Mouse (Mus musculus) midbrain, postnatal 0 days (tissue): ENCODE data around the gene Ptrh2. TPM values are rescaled to one million over a fixed set of nuclear protein-coding genes. Genes with fewer than 3 reads are reported as not detected.

Experiments used
- ATAC-seq: fragments of 200-750 bp; cut with Nextera tagmentation; 2 replicates; pipeline ENCODE4 v1.8.0; 2017; ENCODE audit warnings: moderate number of reproducible peaks, mild to moderate bottlenecking, moderate TSS enrichment, moderate library complexity; ENCODE audit not compliant: low FRiP score
- DNase-seq: peaks from one replicate; pipeline ENCODE4 v3.0.0-alpha.2; 2015; ENCODE audit warnings: low spot score
- H3K27ac ChIP-seq: fragments of 300-500 bp; sonication (generic); 2 replicates; pipeline ENCODE4 v1.5.1; 2014; ENCODE audit warnings: low read depth, mild to moderate bottlenecking, low read length, mixed read lengths
- H3K27me3 ChIP-seq: fragments of 300-500 bp; sonication (generic); 2 replicates; pipeline ENCODE4 v1.6.1; 2014; ENCODE audit warnings: low read length, control low read depth, mixed read lengths; ENCODE audit not compliant: insufficient read depth
- H3K36me3 ChIP-seq: fragments of 300-500 bp; sonication (generic); 2 replicates; pipeline ENCODE4 v1.6.1; 2014; ENCODE audit warnings: low read length, control low read depth, mixed read lengths; ENCODE audit not compliant: insufficient read depth
- H3K4me1 ChIP-seq: fragments of 300-500 bp; sonication (generic); 2 replicates; pipeline ENCODE4 v1.6.1; 2014; ENCODE audit warnings: mild to moderate bottlenecking, control low read depth, antibody characterized with exemption, low read length, mixed read lengths; ENCODE audit not compliant: insufficient read depth
- H3K4me2 ChIP-seq: fragments of 300-500 bp; sonication (generic); 2 replicates; pipeline ENCODE4 v1.6.1; 2014; ENCODE audit warnings: low read depth, mild to moderate bottlenecking, low read length, mixed read lengths; ENCODE audit not compliant: poor library complexity, severe bottlenecking
- H3K4me3 ChIP-seq: fragments of 300-500 bp; sonication (generic); 2 replicates; pipeline ENCODE4 v1.5.1; 2014; ENCODE audit warnings: low read depth, mild to moderate bottlenecking, low read length, moderate library complexity
- H3K9ac ChIP-seq: fragments of 300-500 bp; sonication (generic); replicated peaks from 2 replicates; pipeline ENCODE4 v1.6.1; 2014; ENCODE audit warnings: mild to moderate bottlenecking, low read length, moderate library complexity, mixed read lengths; ENCODE audit not compliant: poor library complexity, severe bottlenecking
- H3K9me3 ChIP-seq: fragments of 300-500 bp; sonication (generic); 2 replicates; pipeline ENCODE4 v1.6.1; 2016; ENCODE audit warnings: low read length, control low read depth
- CTCF ChIP-seq: IDR thresholded peaks from 2 replicates; pipeline ENCODE4 v1.5.1; 2016; ENCODE audit warnings: antibody characterized with exemption, mild to moderate bottlenecking
- WGBS: fragments of 180-500 bp; shearing (Covaris S2); extraction: QIAGEN DNeasy Blood & Tissue Kit; methylation state at CpG from one replicate; pipeline ENCODE4 v1.1.7; 2014; 5-methylcytosine and 5-hydroxymethylcytosine counted together
- polyA plus RNA-seq: library from polyadenylated mRNA; unstranded; fragments of >200 nt; fragmentation: Nextera tagmentation; extraction: Ambion mirVana; gene quantifications from 2 replicates; pipeline ENCODE4 v1.2.1, GENCODE M21; 2015
- total RNA-seq: library from RNA; depleted of rRNA; stranded (reverse); fragments of >200 nt; gene quantifications from 2 replicates; pipeline ENCODE4 v1.2.3, GENCODE M21; 2014

Gene Ptrh2
- total and polyA plus RNA-seq, 2 experiments from 2014 or later, result 14.8 to 22.5 TPM

GRCm38 (mm10) chr11:86646885-86647459 lies 36.8 kb upstream of the Ptrh2 start:
- DNase-seq, result no peak
- no peak for ATAC-seq
- no peak overlapping the region for H3K4me2 ChIP-seq
- H3K27ac ChIP-seq, result no peak overlapping the region
- H3K4me1 ChIP-seq, result no peaks in the 10 kb centered on the region
- no peak for TF ChIP-seq CTCF
- H3K36me3 ChIP-seq, result peaks cover 11% of the 10 kb centered on the region; the same call in 1 of the 2 replicates
- H3K9me3 ChIP-seq, result no peaks in the 10 kb centered on the region
- 93% methylated on average over 3 of the region's 3 CpGs for WGBS
- H3K9ac ChIP-seq, result no peak overlapping the region
- H3K27me3 ChIP-seq, result no peaks in the 10 kb centered on the region
- H3K4me3 ChIP-seq, result no peak overlapping the region

GRCm38 (mm10) chr11:86647706-86648447 lies 35.9 kb upstream of the Ptrh2 start:
- H3K4me3 ChIP-seq, result no peak overlapping the region
- H3K9me3 ChIP-seq, result no peaks in the 10 kb centered on the region
- 83% methylated on average over 15 of the region's 15 CpGs for WGBS

GRCm38 (mm10) chr11:86649542-86649941 lies 34.2 kb upstream of the Ptrh2 start:
- H3K27me3 ChIP-seq, result no peaks in the 10 kb centered on the region
- TF ChIP-seq CTCF, result no peak
- no peak overlapping the region for H3K9ac ChIP-seq
- no peak overlapping the region for H3K4me2 ChIP-seq
- no peaks in the 10 kb centered on the region for H3K9me3 ChIP-seq
- H3K27ac ChIP-seq, result no peak overlapping the region
- H3K4me1 ChIP-seq, result no peaks in the 10 kb centered on the region
- no peaks in the 10 kb centered on the region for H3K36me3 ChIP-seq
- DNase-seq, result no peak
- 89% methylated on average over 1 of the region's 1 CpGs for WGBS
- no peak for ATAC-seq
- no peak overlapping the region for H3K4me3 ChIP-seq

More at GRCm38 (mm10) chr11:86647706-86648447, 35.9 kb upstream of the Ptrh2 start:
- no peaks in the 10 kb centered on the region for H3K4me1 ChIP-seq
- TF ChIP-seq CTCF, result no peak
- peaks cover 5% of the 10 kb centered on the region; the same call in 1 of the 2 replicates for H3K36me3 ChIP-seq
- no peak overlapping the region for H3K27ac ChIP-seq
- ATAC-seq (no peak), DNase-seq (no peak)
- H3K27me3 ChIP-seq, result no peaks in the 10 kb centered on the region
- no peak overlapping the region for H3K9ac ChIP-seq
- no peak overlapping the region for H3K4me2 ChIP-seq

GRCm38 (mm10) chr11:86650676-86651075 lies 33.1 kb upstream of the Ptrh2 start:
- no peak overlapping the region for H3K9ac ChIP-seq
- no peaks in the 10 kb centered on the region for H3K4me1 ChIP-seq
- H3K27me3 ChIP-seq, result no peaks in the 10 kb centered on the region
- TF ChIP-seq CTCF, result no peak
- no peak overlapping the region for H3K4me2 ChIP-seq
- no peak overlapping the region for H3K27ac ChIP-seq
- DNase-seq, result no peak
- no peak for ATAC-seq
- 53% methylated on average over 6 of the region's 6 CpGs for WGBS
- no peaks in the 10 kb centered on the region for H3K36me3 ChIP-seq
- no peaks in the 10 kb centered on the region for H3K9me3 ChIP-seq
- H3K4me3 ChIP-seq, result no peak overlapping the region

- no peaks in the 10 kb centered on the region for H3K36me3 ChIP-seq
- WGBS, result 93% methylated on average over 4 of the region's 4 CpGs
- H3K27ac ChIP-seq, result no peak overlapping the region
- H3K9me3 ChIP-seq, result no peaks in the 10 kb centered on the region
- no peaks in the 10 kb centered on the region for H3K27me3 ChIP-seq
- no peaks in the 10 kb centered on the region for H3K4me1 ChIP-seq
- no peak for TF ChIP-seq CTCF
- ATAC-seq (no peak), DNase-seq (no peak)
- H3K4me2 ChIP-seq, result no peak overlapping the region
- H3K9ac ChIP-seq, result no peak overlapping the region
- no peak overlapping the region for H3K4me3 ChIP-seq
Observed at GRCm38 (mm10) chr11:86652578-86652979, 31.2 kb upstream of the Ptrh2 start.

- Histone ChIP-seq H3K27me3 (no peaks in the 10 kb centered on the region), H3K4me2 (no peak overlapping the region), H3K27ac (no peak overlapping the region), H3K36me3 (no peaks in the 10 kb centered on the region), H3K4me3 (no peak overlapping the region), H3K4me1 (no peaks in the 10 kb centered on the region), H3K9me3 (no peaks in the 10 kb centered on the region), H3K9ac (no peak overlapping the region)
- DNase-seq (peak; percentile 78), ATAC-seq (no peak)
- 47% methylated on average over 3 of the region's 3 CpGs for WGBS
- TF ChIP-seq CTCF, result peak; percentile 81
Observed at GRCm38 (mm10) chr11:86653446-86653845, 30.3 kb upstream of the Ptrh2 start.
